Mouse (Mus musculus): Measurements from ENCODE around the gene Lysmd3. TPM values are rescaled to one million over a fixed set of nuclear protein-coding genes. Genes with fewer than 3 reads are reported as not detected.
A peak's percentile ranks its signal among the peaks of the same experiment; 100 is the strongest.
"Not testable (repeated sequence)": the region's sequence is repeated elsewhere in the genome, so short reads cannot be mapped to it uniquely, and the experiment has no call there.

The Lysmd3 gene
- 10 to 100 TPM; 13.2 to 14.0 TPM for total RNA-seq (2021)

DNA sequence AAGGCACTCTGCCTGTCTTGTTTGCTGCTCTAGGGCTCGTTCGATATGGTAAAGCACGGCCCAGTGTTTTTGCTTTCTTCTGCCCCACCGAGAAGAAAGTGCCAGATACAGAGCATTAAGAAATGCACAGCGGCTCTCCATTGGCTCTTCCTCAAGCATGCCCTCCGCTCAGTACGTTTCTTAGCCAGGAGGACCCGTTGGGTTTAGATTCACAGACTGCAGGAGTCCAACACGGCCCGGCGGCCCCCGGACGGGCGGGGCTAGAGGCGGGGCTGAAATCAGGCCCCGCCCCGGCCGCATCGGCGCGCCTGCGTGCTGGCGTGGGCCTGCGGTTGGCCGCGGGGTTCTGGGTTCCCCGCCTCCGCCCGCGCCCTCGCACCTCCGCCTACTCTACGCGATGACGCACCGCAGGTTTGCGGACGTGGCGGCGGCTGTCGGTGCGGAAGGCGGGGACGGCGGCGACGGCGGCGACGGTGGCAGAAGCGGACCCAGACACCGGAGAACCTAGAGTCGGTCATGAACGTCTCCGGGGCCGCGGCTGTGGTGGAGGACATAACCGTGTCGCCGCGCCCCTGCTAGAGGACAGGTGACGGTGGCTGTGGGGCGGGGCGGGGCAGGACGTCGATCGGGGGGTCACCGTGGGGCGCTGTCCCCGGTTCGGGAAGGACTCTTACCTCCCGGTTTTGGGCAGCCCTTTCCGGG is at the start of gene Lysmd3:
Gene Lysmd3 (plus strand): TSS at position 313 of the 702 bp plus-strand sequence.
- peak; percentile 94 to 95 for DNase-seq
- intact Hi-C loops (cut with DNase I): loop anchor here (1.0 to 5.0 kb wide), 3 partner anchors 53 to 125 kb away; partner anchors contain the start of gene Cetn3

DNA sequence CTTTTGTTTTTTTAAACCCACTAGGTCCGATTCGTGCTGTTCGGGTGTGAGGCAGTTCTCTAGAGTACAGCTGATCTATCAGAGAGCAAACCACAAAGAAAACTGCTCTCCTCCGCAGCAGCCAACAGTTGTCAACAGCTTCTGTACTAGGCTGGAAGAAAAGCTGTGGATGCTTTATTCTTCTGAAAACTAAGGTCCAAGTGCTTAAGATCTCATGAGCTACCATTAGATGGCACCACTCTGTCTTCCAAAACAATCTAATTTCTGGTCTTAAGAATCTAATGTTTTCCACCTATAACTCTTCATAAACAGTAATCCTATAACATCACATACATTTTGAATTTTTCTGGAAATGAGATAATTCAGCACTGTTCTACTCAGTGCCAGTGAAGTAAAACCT is 47.1 kb upstream of the Lysmd3 start:
- intact Hi-C loops (cut with DNase I): no loop called here
- no peak for DNase-seq

DNA sequence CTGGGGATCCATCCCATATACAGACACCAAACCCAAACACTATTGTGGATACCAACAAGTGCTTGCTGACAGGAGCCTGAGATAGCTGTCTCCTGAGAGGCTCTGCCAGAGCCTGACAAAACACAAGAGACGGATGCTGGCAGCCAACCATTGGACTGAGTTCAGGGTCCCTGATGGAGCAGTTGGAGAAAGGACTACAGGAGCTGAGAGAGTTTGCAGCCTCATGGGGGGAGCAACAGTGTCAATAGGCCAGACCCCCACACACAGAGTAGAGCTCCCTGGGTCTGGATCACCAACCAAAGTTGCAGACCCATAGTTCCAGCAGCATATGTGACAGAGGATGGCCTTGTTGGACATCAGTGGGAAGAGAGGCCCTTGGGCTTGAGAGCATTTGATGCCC is 29.6 kb upstream of the Lysmd3 start:
- DNase-seq; intact Hi-C loops (cut with DNase I): not testable (repeated sequence)

DNA sequence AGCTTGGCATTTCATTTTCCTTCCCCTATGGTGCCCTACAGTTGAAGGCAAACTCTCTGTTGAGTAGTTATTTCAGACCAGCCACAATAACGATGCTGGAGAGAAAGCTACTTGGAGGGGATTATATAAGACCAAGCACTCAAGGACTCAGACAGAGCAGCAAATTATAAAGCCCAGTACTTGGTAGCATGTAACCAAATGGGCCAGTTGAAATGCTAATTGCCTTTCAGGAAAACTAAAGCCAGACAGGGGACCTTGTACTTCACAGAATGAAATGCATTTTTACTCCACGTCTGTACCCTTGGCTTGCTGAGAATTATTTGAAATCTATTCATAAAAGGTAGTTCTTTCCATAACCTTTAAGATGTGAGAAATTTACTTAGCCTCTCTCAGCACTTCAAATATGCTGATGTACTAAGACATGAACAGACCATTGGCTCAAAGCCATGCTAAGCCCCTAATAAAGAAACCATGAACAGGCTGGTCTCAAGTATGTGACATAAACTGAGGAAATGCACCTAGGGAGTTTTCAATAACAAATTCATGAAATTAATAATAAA is 28.8 kb upstream of the Lysmd3 start:
- intact Hi-C loops (cut with DNase I): no loop called here
- no peak for DNase-seq

DNA sequence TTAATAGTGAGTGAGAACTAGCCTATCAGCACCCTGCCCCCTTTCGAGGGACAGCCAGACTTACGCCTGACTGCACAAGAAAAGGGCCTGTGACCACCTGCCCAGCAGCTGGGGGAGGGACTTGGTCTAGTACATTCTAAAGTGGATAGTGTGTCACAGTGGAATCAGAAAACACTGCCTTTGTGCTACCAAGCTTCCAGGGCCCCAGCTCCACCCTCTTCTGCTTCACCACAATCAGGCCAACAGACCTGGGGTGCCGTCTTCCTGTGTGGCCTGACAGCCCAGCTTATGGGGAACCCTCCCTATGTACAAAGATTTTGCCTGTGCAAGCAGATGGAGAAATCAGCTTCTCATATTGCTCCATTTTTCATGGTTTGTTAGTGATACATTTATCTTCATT is 28.1 kb upstream of the Lysmd3 start:
- intact Hi-C loops (cut with DNase I): no loop called here
- DNase-seq: no peak

DNA sequence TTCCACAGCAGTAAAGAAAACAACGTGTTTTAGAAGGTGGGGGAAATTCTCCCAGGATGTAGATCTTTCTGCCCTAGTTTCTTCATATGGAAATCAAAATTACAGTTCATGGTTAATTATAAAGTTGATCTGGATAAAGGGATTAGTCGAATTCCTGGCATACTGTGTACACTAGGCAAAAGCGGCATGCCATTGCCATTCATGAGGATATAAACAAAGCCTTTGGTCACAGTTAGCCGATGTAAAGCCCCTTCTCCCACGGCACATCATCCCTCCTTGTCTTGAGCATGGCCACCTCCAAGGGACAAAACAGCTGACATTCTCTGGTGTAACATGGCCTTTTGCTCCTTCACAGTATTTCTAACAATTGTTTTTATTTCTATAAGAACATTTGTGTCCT is 26.9 kb upstream of the Lysmd3 start:
- intact Hi-C loops (cut with DNase I): no loop called here

DNA sequence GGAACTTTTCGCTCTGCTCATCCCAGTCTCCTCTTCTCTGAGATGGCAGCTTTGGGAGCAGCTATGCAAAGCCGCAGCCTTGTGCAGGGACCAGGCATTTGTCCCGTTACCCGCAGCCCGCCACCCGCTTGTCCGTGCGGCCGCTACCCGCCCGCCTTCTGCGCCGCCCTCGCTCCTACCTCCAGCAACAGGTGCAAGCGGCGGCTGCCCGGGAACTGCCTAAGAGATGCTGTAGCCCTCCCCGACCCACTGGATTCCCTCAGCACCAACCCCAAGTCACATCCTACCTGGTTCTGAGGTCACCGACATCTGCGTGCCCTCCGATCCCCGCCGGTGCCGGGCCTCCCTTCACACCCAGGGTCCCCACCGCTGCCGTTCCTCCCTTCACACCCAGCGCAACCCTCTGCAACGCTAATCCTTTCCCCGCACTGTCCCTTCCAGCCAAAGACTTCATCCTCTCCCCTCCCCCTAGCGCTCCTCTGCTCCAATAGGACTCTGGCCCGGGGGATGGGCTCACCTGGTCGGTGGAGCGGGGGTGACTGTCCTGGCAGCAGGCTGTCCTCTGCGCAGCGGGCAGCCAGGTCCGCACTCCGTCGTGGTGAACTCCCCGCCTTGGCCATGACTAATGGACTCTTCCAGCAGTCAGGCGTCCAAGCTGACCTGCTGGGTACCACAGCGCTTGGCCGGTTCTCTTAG is 24.6 kb upstream of the Lysmd3 start, which contains the start of gene Adgrv1:
Gene Adgrv1 (minus strand): TSS at position 435 of the 696 bp plus-strand sequence.
- intact Hi-C loops (cut with DNase I): no loop called here
- DNase-seq: peak; percentile 67 to 73

More for the DNA sequence above, 26.9 kb upstream of the Lysmd3 start:
- DNase-seq: no peak

DNA sequence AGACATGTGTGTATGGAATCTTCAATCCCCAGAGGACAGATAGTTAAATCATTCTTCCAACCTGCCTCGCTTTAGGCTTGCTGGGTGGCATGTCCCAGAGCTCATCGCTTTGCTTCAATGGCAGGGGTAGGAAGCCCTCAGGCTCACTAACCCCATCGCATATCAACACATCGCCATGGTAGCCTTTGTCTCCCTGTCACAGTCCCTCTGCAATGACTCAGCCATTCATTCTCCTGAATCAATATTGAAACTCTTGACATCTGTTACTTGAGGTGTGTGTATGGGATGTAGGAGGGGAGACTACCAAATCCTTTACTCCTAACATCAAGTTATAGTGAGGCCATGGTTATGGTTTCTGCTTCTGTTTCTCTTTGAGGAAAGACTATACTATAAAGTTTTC is 17.8 kb upstream of the Lysmd3 start:
- no peak for DNase-seq
- intact Hi-C loops (cut with DNase I): loop anchor here (10.0 kb wide), 1 partner anchor 775 kb away; no protein-coding TSS in a partner anchor

DNA sequence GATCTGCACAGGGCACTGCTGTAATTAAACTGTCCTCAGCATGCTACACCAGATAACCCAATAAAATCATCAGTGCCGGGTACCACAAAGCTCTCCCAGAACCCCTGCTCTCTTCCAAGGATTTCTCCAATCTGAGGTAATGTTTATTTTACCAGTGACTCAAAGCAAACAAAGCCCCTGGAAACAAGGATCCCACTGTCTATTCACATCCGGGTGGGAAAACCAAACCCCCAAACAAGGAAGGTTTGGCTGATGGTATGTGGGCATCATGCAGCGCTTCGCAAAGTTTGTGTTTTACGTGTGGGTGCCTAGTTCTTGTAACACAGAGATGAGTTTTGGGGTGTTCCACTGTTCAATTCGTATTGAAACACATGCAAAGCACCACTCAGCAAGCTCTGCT is 16.6 kb upstream of the Lysmd3 start:
- intact Hi-C loops (cut with DNase I): loop anchor here (10.0 kb wide), 1 partner anchor 776 kb away; no protein-coding TSS in a partner anchor
- DNase-seq: no peak

DNA sequence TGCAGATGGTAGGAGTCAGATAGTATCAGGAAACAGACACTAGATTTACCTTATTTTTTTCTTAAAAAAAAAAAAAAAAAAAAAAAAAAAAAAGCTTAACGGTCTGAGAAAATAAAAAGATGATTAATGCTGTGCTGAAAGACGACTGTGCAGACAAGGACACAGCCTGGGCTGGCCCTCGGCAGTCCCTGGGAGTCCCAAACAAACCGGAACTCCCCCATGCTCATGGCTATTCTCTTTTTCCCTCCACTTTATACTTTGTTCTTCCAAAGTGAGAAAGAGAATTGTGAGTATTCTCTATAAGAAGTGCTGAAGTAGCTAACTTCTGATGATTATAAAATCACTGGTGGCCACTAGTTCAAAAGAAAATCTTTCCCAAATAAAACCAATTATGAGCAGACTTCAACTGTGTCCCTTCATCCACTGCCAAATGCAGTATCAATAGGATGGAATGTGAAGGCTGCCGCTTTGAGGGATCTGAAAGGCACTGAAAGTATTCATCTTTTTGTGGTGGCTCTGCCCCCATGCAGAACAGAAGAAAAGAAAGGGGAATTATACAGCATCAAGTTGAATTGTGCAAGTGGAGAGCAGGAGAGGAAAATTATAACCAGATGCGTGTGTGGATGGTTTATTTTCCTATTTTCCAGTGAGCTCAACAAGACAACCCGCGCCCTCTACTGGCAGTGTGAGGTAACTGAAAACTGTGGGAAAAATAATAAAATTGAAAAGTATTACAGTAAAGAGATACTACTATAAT is 16.0 kb upstream of the Lysmd3 start:
- peak; percentile 29 to 60 for DNase-seq

DNA sequence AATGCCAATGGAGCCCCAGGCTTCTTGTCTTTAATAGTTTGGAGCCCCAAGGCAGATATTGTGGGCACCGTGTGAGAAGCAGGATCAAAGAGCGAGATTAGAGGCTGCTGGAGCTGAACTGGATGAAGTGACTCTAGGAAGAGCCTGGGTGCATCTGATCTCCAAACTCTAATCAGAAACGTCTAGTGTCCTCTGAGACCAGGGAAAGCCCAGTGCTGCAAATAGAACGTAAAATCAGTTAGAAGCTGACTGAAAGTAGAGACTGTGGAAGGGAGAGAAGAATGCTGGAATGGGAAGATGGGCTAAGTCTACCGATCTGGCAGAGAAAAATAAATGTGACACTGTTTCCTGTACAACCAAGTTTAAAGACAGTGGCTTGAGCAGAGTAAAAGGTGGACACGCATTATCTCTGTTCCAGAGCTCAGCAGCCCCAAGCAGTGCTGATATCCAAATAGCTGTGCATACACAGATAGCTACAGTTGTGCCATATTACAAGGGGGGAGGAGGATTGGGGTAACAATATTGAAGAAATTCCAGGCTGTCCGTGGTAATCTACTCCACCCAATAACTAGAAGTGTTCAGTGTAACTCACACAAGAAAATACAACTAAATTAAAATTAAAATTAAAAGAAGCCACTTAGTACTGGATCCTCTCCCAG is 14.8 kb upstream of the Lysmd3 start:
- intact Hi-C loops (cut with DNase I): loop anchor here (2.0 to 10.0 kb wide), 3 partner anchors 118 to 778 kb away; no protein-coding TSS in a partner anchor

More for the DNA sequence above, 16.0 kb upstream of the Lysmd3 start:
- intact Hi-C loops (cut with DNase I): loop anchor here (2.0 to 10.0 kb wide), 3 partner anchors 119 to 777 kb away; no protein-coding TSS in a partner anchor

DNA sequence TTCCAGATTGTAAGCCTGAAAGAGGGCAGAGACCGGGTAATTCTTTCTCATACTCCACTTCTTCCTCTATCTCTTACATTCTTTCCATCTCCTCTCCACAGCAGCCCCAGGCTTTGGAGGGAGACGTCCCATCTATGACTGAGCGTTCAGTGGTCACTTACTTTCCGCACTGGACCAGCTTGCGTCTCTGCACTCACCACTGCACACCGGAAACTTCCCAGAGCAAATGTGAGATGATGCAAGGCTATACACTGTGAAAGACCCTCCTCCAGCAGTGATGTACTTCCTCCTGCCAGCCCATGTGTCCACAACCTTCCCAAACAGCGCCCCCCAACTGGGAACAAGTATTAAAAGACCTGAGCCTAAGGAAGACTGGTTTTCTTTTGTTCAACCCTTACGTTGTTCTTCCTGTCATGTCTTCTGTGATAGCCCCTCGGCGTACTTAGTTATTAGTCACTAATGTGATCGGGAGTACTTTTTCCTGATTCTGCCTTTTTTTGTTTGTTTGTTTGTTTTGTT is 13.4 kb upstream of the Lysmd3 start:
- no peak for DNase-seq
- intact Hi-C loops (cut with DNase I): loop anchor here (2.0 to 10.0 kb wide), 2 partner anchors 117 to 779 kb away; no protein-coding TSS in a partner anchor

More for the DNA sequence above, 14.8 kb upstream of the Lysmd3 start:
- no peak for DNase-seq

DNA sequence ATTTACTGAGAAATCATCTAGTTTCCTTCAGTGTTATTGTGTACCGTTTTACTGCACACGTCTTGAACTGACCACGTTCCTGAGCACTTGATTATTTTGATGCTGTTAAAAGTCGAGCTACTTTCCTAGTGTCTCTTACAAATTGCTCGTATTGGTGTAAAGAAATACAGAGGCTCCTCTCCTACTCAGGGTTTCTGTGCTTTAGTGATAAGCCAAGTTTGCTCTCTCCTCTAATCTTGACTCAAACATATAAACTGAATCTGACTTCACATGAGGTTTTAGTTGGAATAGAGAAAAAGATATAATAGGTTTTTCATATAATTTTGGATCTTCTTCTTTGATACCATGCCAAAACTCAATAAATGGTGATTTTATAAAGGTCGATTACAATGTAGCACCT is 11.1 kb upstream of the Lysmd3 start:
- no peak for DNase-seq
- intact Hi-C loops (cut with DNase I): loop anchor here (10.0 kb wide), 1 partner anchor 782 kb away; no protein-coding TSS in a partner anchor

DNA sequence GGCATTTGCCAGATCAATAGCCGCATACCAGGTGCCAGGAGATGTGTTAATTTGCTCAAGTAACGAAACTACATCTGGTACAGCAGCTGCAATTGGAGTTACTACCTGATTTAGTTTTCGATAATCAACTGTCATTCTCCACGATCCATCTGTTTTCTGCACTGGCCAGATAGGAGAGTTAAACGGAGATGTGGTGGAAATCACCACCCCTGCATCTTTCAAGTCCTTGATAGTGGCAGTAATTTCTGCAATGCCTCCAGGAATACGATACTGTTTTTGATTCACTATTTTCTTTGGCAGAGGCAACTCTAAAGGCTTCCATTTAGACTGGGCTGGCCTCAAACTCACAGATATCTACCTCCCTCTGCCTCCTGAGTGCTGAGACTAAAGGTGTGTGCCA is 7.1 kb upstream of the Lysmd3 start:
- DNase-seq; intact Hi-C loops (cut with DNase I): not testable (repeated sequence)

DNA sequence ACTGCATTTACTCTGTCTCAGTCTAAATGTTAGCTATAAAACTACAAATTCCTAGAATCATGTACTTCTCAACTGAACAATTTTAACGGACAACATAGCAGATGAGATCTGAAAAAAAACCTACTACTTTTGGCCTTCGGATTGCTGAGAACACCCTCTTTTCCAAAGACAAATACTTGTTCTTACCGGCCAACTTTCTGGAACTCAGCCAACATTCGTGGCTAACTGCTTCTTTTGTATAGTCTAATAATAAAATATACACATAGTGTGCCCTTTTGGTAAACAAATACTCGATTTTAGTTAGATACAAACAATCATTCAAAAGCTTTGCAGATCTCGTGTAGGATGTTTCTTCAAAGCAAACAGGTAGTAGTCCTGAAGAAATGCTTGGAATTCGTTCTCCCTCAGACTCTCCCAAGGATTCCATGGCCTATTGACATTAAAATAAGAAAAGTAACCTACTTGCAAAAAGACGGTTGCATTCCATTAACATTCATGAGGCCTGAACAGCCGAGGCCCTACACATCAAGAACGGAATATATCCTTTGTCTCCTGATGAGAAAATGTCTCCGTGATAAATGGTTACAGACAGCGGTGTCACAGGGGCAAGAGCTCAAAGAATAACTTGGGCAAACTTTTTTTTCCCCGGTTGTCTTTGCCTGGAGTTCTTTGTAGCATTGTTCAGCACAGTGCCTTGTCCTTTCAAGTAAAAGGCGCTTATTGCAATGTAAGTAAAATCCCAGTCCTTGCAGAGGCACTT is 1.2 kb upstream of the Lysmd3 start:
- DNase-seq: peak in 1 of 2 experiments; percentile 12
- intact Hi-C loops (cut with DNase I): loop anchor here (2.0 to 5.0 kb wide), 2 partner anchors 106 to 127 kb away; partner anchors contain the start of gene Cetn3

DNA sequence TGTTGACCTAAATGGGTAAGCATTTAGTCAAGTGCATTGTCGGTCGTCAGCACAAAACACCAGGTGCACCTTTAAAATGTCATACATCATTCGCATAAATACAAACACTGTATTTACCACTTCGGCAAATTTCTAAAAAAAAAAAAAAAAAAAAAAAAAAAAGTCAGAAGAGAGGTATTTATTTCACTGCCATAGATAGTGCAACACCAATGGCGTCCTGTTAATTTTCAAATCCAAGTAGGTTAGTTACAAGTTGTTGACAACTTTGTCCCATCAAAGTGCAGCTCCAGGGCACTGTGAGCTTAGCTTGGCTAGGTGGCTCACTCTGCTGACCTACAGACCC is 484 bp upstream of the Lysmd3 start:
- intact Hi-C loops (cut with DNase I): loop anchor here (2.0 to 5.0 kb wide), 2 partner anchors 105 to 126 kb away; partner anchors contain the start of gene Cetn3
- DNase-seq: no peak

DNA sequence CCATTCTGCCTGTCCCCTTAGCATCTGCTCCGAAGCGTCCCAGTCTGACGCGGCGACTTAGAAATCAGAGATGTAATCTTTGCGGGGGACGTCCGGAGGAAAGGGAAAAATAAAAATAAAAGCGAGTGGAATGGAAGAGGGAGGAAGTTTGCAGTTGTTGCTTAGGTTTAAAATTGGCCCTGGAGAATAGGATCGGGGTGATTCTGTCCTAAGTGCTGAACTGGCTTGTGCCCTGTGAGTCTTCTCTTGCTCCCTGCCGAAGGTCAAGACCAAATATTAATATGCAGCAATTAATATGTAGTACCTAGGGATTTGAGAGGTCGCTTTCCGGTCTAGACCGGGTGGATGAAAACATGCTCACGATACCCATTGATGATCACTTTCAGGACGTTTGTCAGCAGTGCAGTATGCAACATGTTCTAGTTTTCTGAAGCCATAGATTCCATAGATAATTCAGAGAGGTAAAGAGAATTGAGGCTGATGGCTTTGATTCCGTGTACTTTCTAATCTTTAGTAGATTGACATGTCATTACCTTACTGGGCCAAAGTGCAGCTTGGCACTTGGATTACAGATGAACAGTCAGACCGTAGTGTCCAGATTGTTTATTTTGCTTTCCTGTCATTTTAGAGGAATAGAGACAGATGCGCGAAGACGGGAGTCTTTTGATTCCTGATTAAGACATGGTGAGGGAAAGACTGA is 740 bp downstream of the Lysmd3 start:
- intact Hi-C loops (cut with DNase I): loop anchor here (1.0 to 5.0 kb wide), 2 partner anchors 52 to 104 kb away; no protein-coding TSS in a partner anchor
- DNase-seq: no peak
